In the genomic region with DNA sequence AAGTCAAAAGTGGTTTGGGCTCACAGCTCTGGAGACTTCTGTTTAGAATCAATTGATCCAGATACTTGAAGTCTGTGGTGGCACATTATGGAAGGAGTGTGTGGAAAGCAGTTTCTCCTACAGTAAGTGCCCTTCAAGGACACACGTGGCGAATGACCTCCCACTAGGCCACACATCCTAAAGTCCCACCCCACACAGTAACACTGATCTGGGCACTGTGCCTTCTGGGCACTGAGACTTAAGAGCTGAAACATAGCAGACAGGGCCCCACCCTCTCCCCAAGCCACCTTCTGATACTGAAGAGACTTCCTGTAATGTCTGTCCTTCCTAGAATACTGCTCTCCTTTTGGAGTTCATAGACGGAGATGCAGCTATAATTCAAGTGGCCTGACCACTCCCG, we compare ENCODE assay signal across 20 mouse cellular contexts.
DNase-seq lines count a peak whose midpoint lies in the region; ATAC-seq and TF ChIP-seq lines count a peak whose summit lies in the region.
"Had no signal": no experiment of that assay in that cellular context is flagged by ENCODE, and none has a peak within 500 bp of the region (broad histone marks: within the 10 kb centered on the region; RNA-seq: fewer than 3 reads in every experiment).

No protein-coding gene starts in this region.

- no peaks in the 10 kb centered on the region for H3K4me1 ChIP-seq in liver, postnatal 0 days (ENCODE audit: insufficient read depth)
- H3K4me1 ChIP-seq: embryonic facial prominence, embryonic 13.5 days; embryonic facial prominence, embryonic 15.5 days; forebrain, embryonic 13.5 days; forebrain, embryonic 15.5 days had no signal

- no peaks in the 10 kb centered on the region for H3K36me3 ChIP-seq in liver, postnatal 0 days (replicated peaks; ENCODE audit: insufficient read depth, low read length)
- H3K36me3 ChIP-seq: embryonic facial prominence, embryonic 13.5 days; embryonic facial prominence, embryonic 15.5 days; forebrain, embryonic 15.5 days had no signal

- H3K9ac ChIP-seq in liver, postnatal 0 days (replicated peaks): no peak overlapping the region
- H3K9ac ChIP-seq: embryonic facial prominence, embryonic 13.5 days; embryonic facial prominence, embryonic 15.5 days; forebrain, embryonic 13.5 days; forebrain, embryonic 15.5 days; forebrain, postnatal 0 days had no signal

- H3K27ac ChIP-seq in liver, postnatal 0 days (ENCODE audit: low read depth): no peak overlapping the region
- H3K27ac ChIP-seq: embryonic facial prominence, embryonic 13.5 days; embryonic facial prominence, embryonic 15.5 days; forebrain, embryonic 13.5 days; forebrain, embryonic 15.5 days had no signal

- DNase-seq in adrenal gland, adult 2 months: peak; percentile 52
- DNase-seq in adrenal gland, adult 18-20 months (ENCODE audit: low spot score in 2 of 2): no peak
- peak; percentile 31 for DNase-seq in adrenal gland, postnatal 10 days
- peak; percentile 43 for DNase-seq in adrenal gland, postnatal 14 days
- DNase-seq in gastrocnemius, postnatal 36 days: no peak
- DNase-seq in spleen, postnatal 10 days (ENCODE audit: low spot score in 2 of 2): no peak
- no peak for DNase-seq in liver, postnatal 0 days
- DNase-seq: cerebellum, adult 11-12 months; cerebellum, adult 2 months; cerebellum, adult 9-10 months; cerebellum, postnatal 10 days; cerebellum, postnatal 25 days; embryo, embryonic 11 days; forebrain, postnatal 0 days had no signal

- intact Hi-C loops in gastrocnemius, postnatal 36 days (cut with DNase I): no loop called here

- no peak for TF ChIP-seq CTCF in liver, postnatal 0 days (IDR thresholded peaks at IDR 0.05; ENCODE audit: low read depth)

- H3K4me2 ChIP-seq in liver, postnatal 0 days (ENCODE audit: low read depth, low read length): no peak overlapping the region
- H3K4me2 ChIP-seq: embryonic facial prominence, embryonic 13.5 days; embryonic facial prominence, embryonic 15.5 days; forebrain, embryonic 13.5 days; forebrain, embryonic 15.5 days had no signal

- no peak for TF ChIP-seq EP300 in liver, postnatal 0 days (IDR thresholded peaks at IDR 0.05; ENCODE audit: low read depth)

- H3K4me3 ChIP-seq in liver, postnatal 0 days (ENCODE audit: low read depth, low read length): no peak overlapping the region
- H3K4me3 ChIP-seq: embryonic facial prominence, embryonic 13.5 days; embryonic facial prominence, embryonic 15.5 days; erythroblast, embryonic 14.5 days; forebrain, embryonic 13.5 days; forebrain, embryonic 15.5 days had no signal

- WGBS in liver, postnatal 0 days (ENCODE audit: insufficient replicate concordance): 68% methylated on average over 4 of the region's 4 CpGs

- no peaks in the 10 kb centered on the region for H3K9me3 ChIP-seq in liver, postnatal 0 days (ENCODE audit: low read length)
- H3K9me3 ChIP-seq: embryonic facial prominence, embryonic 13.5 days; embryonic facial prominence, embryonic 15.5 days; forebrain, embryonic 13.5 days; forebrain, embryonic 15.5 days had no signal

- ATAC-seq in common myeloid progenitor, adult 5-6 weeks (replicated peaks; ENCODE audit: low read depth, poor library complexity, severe bottlenecking): 0 out of 2 replicates have a peak, but pooled peaks have one; percentile 18
- ATAC-seq in liver, postnatal 0 days: no peak
- ATAC-seq: forebrain, embryonic 13.5 days; forebrain, embryonic 15.5 days; forebrain, postnatal 0 days had no signal

- H3K27me3 ChIP-seq in liver, postnatal 0 days (ENCODE audit: insufficient read depth, low read length): no peaks in the 10 kb centered on the region
- H3K27me3 ChIP-seq: embryonic facial prominence, embryonic 13.5 days; embryonic facial prominence, embryonic 15.5 days; forebrain, embryonic 13.5 days; forebrain, embryonic 15.5 days had no signal

Comparison
In these comparisons a context has a peak if more than half of its experiments do, and no peak if none do; other contexts are left out.
1. DNase-seq: peak in adrenal gland, adult 2 months (single experiment), adrenal gland, postnatal 10 days (single experiment) and adrenal gland, postnatal 14 days (single experiment); none in adrenal gland, adult 18-20 months (0 of 2), gastrocnemius, postnatal 36 days (0 of 2), spleen, postnatal 10 days (0 of 2) and liver, postnatal 0 days (single experiment).